Mouse (Mus musculus): ENCODE data around the gene Sp4. TPM values are rescaled to one million over a fixed set of nuclear protein-coding genes. Genes with fewer than 3 reads are reported as not detected.

The Sp4 gene
- polyA plus RNA-seq (2016; fragmentation: Nextera tagmentation; extraction: Ambion mirVana) = 10.2 and 15.1 TPM in 2 replicates

- WGBS = under 1% methylated on average over 68 of the region's 78 CpGs
- peak; percentile 96 for DNase-seq (ENCODE audit: low spot score)
- Histone ChIP-seq H3K4me1 (peaks cover 51% of the 10 kb centered on the region), H3K27ac (replicated peaks) (peak within 1 kb of the TSS; percentile 97), H3K36me3 (peaks cover 13% of the 10 kb centered on the region), H3K9me3 (replicated peaks) (no peaks in the 10 kb centered on the region), H3K4me3 (peak within 1 kb of the TSS; percentile 86), H3K27me3 (ENCODE audit: low read depth, poor library complexity, severe bottlenecking) (no peaks in the 10 kb centered on the region)
Observed at GRCm38 (mm10) chr12:118301072-118301865, at the start of gene Sp4. Sp4 (minus strand) TSS chr12:118301440.

DNA sequence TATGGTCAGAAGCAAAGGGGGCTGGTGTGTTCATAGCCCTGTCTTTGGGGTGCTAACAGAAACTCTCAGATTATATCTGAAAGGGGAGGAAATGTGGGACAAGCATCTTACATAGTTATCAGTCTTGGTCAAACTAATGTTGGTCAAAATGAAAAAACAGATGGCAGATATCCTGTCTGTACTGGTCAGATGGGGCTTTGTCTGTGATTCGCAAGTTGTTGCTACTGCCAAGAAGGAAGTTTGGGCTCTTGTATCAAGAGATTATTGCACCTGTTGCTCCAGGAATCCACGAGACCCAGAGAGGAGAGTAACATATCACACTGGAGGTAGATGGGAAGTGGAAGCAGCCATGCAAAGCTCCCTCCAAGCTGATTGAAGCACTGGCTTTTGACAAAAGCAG lies 37.9 kb upstream of the Sp4 start:
- no peak overlapping the region for H3K27ac ChIP-seq (replicated peaks)
- H3K36me3 ChIP-seq = no peaks in the 10 kb centered on the region
- no peaks in the 10 kb centered on the region for H3K27me3 ChIP-seq (ENCODE audit: low read depth, poor library complexity, severe bottlenecking)
- no peak overlapping the region for H3K4me3 ChIP-seq
- WGBS = 88% methylated on average over 2 of the region's 2 CpGs
- no peaks in the 10 kb centered on the region for H3K9me3 ChIP-seq (replicated peaks)
- no peaks in the 10 kb centered on the region for H3K4me1 ChIP-seq
- no peak for DNase-seq (ENCODE audit: low spot score)

DNA sequence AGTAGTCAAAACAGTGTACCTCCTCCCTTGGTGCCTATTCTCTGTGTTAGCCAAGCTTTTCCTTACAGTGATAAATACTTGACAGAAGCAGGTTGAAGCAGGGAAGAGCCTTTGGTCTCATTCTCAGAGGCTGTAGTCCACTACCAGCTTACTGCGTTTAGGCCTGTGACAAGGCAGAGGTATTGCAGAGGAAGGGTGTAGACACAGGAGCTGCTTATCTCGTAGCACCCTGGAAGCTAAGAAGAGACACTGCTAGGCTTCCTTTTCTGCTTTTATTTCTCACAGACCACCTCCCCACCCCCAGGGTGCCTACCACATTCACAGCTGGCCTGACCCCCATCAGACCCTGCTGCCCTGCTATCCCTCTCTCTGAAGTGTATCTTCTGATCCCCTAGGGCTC lies 37.0 kb upstream of the Sp4 start:
- no peaks in the 10 kb centered on the region for H3K27me3 ChIP-seq (ENCODE audit: low read depth, poor library complexity, severe bottlenecking)
- no peak overlapping the region for H3K27ac ChIP-seq (replicated peaks)
- H3K36me3 ChIP-seq = no peaks in the 10 kb centered on the region
- DNase-seq (ENCODE audit: low spot score) = no peak
- H3K4me1 ChIP-seq = no peaks in the 10 kb centered on the region
- 77% methylated on average over 2 of the region's 2 CpGs for WGBS
- no peak overlapping the region for H3K4me3 ChIP-seq
- no peaks in the 10 kb centered on the region for H3K9me3 ChIP-seq (replicated peaks)

GRCm38 (mm10) chr12:118337291-118337690 lies 36.1 kb upstream of the Sp4 start:
- Histone ChIP-seq H3K36me3 (no peaks in the 10 kb centered on the region), H3K4me3 (no peak overlapping the region), H3K27me3 (ENCODE audit: low read depth, poor library complexity, severe bottlenecking) (no peaks in the 10 kb centered on the region), H3K27ac (replicated peaks) (no peak overlapping the region), H3K9me3 (replicated peaks) (no peaks in the 10 kb centered on the region), H3K4me1 (no peaks in the 10 kb centered on the region)
- WGBS = 89% methylated on average over 3 of the region's 3 CpGs
- no peak for DNase-seq (ENCODE audit: low spot score)

DNA sequence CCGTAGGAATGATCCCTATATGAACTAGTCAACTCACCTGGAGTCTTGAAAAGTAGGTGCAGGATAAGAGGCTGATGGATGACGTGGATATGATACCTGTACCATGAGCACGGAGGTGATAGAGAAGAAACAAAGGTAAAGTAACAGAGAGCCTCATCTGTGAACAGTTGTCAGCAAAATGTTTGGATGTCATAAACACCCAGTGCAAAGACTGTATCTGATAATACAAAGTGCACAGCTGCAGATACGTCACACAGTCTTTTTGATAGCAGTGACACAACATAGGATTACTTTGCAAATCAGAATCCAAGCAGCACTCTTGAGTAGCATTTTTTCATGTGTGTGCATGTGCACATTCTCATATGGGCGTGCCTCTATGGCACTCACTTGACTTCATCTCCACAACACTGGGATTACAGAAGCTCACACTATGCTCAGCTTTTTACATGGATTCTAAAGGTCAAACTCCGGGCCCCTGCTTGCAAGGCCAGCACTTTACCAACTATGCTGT lies 27.6 kb upstream of the Sp4 start:
- WGBS = 91% methylated on average over 6 of the region's 6 CpGs
- no peak for DNase-seq (ENCODE audit: low spot score)
- Histone ChIP-seq H3K9me3 (replicated peaks) (no peaks in the 10 kb centered on the region), H3K27me3 (ENCODE audit: low read depth, poor library complexity, severe bottlenecking) (no peaks in the 10 kb centered on the region), H3K4me1 (no peaks in the 10 kb centered on the region), H3K27ac (replicated peaks) (no peak overlapping the region), H3K4me3 (no peak overlapping the region), H3K36me3 (no peaks in the 10 kb centered on the region)

DNA sequence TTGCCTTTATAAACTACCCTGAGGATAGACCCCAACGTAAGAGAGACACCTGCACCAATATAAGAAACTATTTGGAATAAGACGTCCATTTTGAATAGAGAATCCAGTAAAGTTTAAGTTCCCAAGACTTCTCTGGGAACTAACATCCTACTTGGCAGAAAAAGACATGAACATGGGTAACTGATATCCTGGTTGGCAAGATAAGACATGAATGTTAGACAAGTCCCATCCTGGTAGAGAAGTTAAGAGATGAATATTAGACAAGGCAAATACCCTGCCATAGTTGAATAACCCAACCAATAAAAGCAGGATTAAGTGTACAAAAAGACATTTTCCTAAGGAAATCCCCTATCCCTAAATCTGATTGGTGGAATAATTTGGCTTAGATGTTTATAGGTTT lies 26.3 kb upstream of the Sp4 start:
- no peaks in the 10 kb centered on the region for H3K36me3 ChIP-seq
- no peaks in the 10 kb centered on the region for H3K4me1 ChIP-seq
- no peak overlapping the region for H3K4me3 ChIP-seq
- no peaks in the 10 kb centered on the region for H3K27me3 ChIP-seq (ENCODE audit: low read depth, poor library complexity, severe bottlenecking)
- no peak for DNase-seq (ENCODE audit: low spot score)
- no peaks in the 10 kb centered on the region for H3K9me3 ChIP-seq (replicated peaks)
- 82% methylated on average over 2 of the region's 2 CpGs for WGBS
- H3K27ac ChIP-seq (replicated peaks) = no peak overlapping the region

DNA sequence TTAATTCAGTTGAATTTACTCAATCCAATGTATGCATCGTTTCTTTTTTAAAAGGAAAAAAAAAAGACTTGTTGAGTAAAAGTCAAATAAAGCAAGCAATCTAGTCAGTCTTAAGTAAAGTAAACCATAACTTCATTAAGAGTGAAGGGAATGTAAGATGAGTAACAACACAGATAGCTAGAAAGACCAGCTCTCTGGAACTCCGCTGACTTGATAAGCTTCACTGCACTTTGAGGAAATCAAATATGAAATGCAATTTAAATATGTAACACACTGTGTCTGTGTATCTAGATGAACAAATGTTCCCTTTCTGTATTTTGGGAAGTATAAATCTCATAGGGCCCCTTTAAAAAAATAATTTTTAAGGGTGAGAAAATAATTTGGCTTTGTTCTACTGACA lies 24.9 kb upstream of the Sp4 start:
- H3K4me3 ChIP-seq = no peak overlapping the region
- no peak for DNase-seq (ENCODE audit: low spot score)
- no peaks in the 10 kb centered on the region for H3K9me3 ChIP-seq (replicated peaks)
- no peaks in the 10 kb centered on the region for H3K4me1 ChIP-seq
- WGBS = 94% methylated on average over 2 of the region's 2 CpGs
- H3K27me3 ChIP-seq (ENCODE audit: low read depth, poor library complexity, severe bottlenecking) = no peaks in the 10 kb centered on the region
- H3K27ac ChIP-seq (replicated peaks) = no peak overlapping the region
- no peaks in the 10 kb centered on the region for H3K36me3 ChIP-seq

- H3K9me3 ChIP-seq (replicated peaks) = no peaks in the 10 kb centered on the region
- H3K27me3 ChIP-seq (ENCODE audit: low read depth, poor library complexity, severe bottlenecking) = no peaks in the 10 kb centered on the region
- H3K36me3 ChIP-seq = no peaks in the 10 kb centered on the region
- no peak for DNase-seq (ENCODE audit: low spot score)
- H3K4me3 ChIP-seq = no peak overlapping the region
- H3K27ac ChIP-seq (replicated peaks) = no peak overlapping the region
- no peaks in the 10 kb centered on the region for H3K4me1 ChIP-seq
Observed at GRCm38 (mm10) chr12:118320076-118320475, 18.8 kb upstream of the Sp4 start.

- no peak overlapping the region for H3K27ac ChIP-seq (replicated peaks)
- WGBS = 82% methylated on average over 2 of the region's 2 CpGs
- no peaks in the 10 kb centered on the region for H3K27me3 ChIP-seq (ENCODE audit: low read depth, poor library complexity, severe bottlenecking)
Observed at GRCm38 (mm10) chr12:118314477-118314845, 13.2 kb upstream of the Sp4 start.

GRCm38 (mm10) chr12:118313805-118314476 lies 12.7 kb upstream of the Sp4 start:
- no peaks in the 10 kb centered on the region for H3K27me3 ChIP-seq (ENCODE audit: low read depth, poor library complexity, severe bottlenecking)
- 80% methylated on average over 3 of the region's 3 CpGs for WGBS
- no peaks in the 10 kb centered on the region for H3K9me3 ChIP-seq (replicated peaks)
- no peaks in the 10 kb centered on the region for H3K4me1 ChIP-seq
- DNase-seq (ENCODE audit: low spot score) = no peak
- no peaks in the 10 kb centered on the region for H3K36me3 ChIP-seq
- no peak overlapping the region for H3K4me3 ChIP-seq
- no peak overlapping the region for H3K27ac ChIP-seq (replicated peaks)

More at GRCm38 (mm10) chr12:118314477-118314845, 13.2 kb upstream of the Sp4 start:
- no peak for DNase-seq (ENCODE audit: low spot score)
- no peak overlapping the region for H3K4me3 ChIP-seq
- no peaks in the 10 kb centered on the region for H3K36me3 ChIP-seq
- no peaks in the 10 kb centered on the region for H3K4me1 ChIP-seq
- H3K9me3 ChIP-seq (replicated peaks) = no peaks in the 10 kb centered on the region

GRCm38 (mm10) chr12:118303586-118303985 lies 2.3 kb upstream of the Sp4 start:
- Histone ChIP-seq H3K9me3 (replicated peaks) (no peaks in the 10 kb centered on the region), H3K27me3 (ENCODE audit: low read depth, poor library complexity, severe bottlenecking) (no peaks in the 10 kb centered on the region), H3K4me1 (peaks cover 29% of the 10 kb centered on the region), H3K36me3 (peaks cover 11% of the 10 kb centered on the region), H3K27ac (replicated peaks) (no peak overlapping the region), H3K4me3 (no peak overlapping the region)
- WGBS = 93% methylated on average over 3 of the region's 3 CpGs
- no peak for DNase-seq (ENCODE audit: low spot score)

- H3K27ac ChIP-seq (replicated peaks) = peak overlapping the region; percentile 97; the same call in 1 of the 2 replicates
- no peaks in the 10 kb centered on the region for H3K9me3 ChIP-seq (replicated peaks)
- DNase-seq (ENCODE audit: low spot score) = no peak
Observed at GRCm38 (mm10) chr12:118303066-118303465, 1.8 kb upstream of the Sp4 start.

More at GRCm38 (mm10) chr12:118303066-118303465, 1.8 kb upstream of the Sp4 start:
- H3K4me3 ChIP-seq = peak overlapping the region; percentile 86
- peaks cover 13% of the 10 kb centered on the region for H3K36me3 ChIP-seq
- no peaks in the 10 kb centered on the region for H3K27me3 ChIP-seq (ENCODE audit: low read depth, poor library complexity, severe bottlenecking)
- 94% methylated on average over 5 of the region's 5 CpGs for WGBS
- peaks cover 34% of the 10 kb centered on the region for H3K4me1 ChIP-seq

Measured in midbrain, embryonic 10.5 days (tissue).